Mouse (Mus musculus) megakaryocyte progenitor cell, adult 5-6 weeks (primary cell): ENCODE measurements around the gene Mfsd13b. TPM values are rescaled to one million over a fixed set of nuclear protein-coding genes. Genes with fewer than 3 reads are reported as not detected.

Source experiments
- ATAC-seq: replicated peaks from 2 replicates; pipeline ENCODE4 v1.8.0; 2016; ENCODE audit warnings: mild to moderate bottlenecking, moderate TSS enrichment, inconsistent platforms; ENCODE audit not compliant: poor library complexity
- total RNA-seq, 2 experiments: library from RNA; stranded (forward) in 1 of 2; stranded (reverse) in 1 of 2; fragments of 157-497, 149-512 nt in 1 of 2; fragments of 200-1000 nt in 1 of 2; gene quantifications; 2 replicates each; pipeline versions ENCODE4 v1.2.3 to v1.2.4; 2015 to 2017

Gene Mfsd13b
- total RNA-seq, 2 experiments from 2014 or later = not detected

DNA sequence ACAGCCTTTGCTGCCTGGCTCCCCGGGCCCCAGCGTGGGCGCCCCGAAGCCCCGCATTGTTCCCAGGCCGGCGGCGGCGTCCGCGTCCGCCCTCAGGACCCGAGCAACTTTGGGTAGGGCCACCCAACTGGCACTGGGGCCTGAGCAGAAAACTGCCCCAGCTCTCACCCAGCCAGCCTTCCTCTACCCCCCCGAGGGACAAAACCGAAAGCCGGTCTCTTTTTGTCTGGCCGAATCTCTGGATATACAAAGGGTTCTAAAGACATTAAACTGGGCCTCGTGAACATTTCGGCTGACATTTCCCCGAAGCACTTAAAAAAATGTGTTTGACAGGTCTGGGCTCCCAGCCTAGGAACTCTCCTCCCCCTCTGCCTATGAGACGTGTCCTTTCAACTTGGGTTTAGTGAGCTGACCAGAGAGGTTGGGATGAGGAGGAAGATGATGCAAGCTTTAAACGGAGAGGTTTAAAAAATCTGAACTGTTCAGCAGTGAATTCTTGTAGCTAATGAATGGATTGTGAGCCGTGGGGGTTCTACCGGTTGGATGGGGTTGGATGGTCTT is 52.9 kb downstream of the Mfsd13b start:
- peak; percentile 28 for ATAC-seq

DNA sequence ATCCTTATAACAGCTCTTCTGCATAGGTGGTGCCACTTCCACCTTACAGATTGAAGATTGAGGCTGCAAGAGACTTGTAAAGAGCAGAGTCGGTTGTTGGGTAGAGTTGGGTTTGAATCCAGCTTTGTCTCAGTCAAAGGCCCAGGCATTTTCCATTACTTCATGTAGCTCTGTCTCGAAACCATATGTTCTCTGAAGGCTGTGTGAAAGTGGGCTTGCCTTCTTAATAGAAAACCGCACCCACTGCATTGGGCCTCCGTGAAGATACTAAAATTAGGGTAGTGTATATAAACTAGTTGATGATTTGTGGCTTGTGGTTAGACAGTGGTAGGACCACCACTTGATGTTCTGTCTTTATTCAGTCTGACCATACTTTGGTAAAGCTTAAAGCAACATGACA is 58.3 kb downstream of the Mfsd13b start:
- ATAC-seq = no peak

DNA sequence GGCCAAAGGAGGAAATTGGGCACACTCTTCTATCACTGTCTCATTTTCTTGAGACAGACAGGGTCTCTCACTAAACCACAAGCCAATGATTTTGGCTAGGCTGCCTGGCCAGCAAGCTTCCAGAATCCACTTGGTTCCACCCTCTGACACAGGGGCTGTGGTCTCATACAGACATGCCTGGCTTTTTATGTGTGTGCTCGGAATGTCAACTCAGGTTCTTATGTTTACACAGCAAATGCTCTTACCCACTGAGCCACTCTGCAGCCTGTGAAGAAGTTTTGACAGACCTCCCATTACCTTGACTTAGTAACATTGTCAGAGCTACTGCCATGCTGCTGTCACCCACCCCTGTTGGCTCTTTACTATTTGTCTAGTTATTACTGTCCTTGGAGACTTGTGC is 59.7 kb downstream of the Mfsd13b start:
- no peak for ATAC-seq

DNA sequence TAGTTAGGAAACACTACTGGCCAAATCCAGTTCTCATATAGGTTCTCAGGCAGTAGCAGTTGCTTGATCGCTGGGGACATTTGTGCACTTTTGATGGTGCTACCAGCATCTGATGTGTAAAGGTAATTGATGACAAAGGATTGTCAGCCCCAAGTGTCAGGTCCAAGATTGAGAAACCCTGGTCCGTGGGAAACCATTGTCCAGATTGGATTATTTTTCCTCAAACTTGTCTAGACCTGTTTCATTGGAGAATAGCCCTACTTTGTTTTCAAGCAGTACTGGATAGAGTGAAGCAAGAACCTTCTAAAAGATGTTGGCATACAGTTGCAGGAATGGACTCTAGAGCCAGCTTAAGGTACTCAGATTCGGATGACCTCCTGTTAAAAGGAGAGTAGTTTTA is 60.7 kb downstream of the Mfsd13b start:
- ATAC-seq = no peak

DNA sequence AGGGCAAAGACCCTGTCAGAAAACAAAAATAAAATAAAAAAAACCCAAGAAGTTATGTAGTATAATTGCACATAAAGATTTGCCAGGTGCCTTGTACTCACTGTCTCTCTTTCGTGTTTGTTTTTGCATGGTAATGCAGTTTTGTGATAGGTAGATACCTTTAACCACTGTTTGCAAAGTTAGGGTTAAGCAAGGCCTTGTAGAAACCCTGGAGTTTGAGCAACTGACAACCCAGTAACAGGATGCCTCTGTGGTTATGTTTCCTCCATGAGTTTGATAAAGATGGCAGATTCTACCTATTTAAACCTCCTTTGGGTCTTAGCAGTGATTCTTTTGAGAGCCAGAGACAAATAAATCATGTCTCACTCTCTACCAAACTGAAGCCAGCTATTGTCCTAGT is 61.2 kb downstream of the Mfsd13b start:
- peak; percentile 47 for ATAC-seq

DNA sequence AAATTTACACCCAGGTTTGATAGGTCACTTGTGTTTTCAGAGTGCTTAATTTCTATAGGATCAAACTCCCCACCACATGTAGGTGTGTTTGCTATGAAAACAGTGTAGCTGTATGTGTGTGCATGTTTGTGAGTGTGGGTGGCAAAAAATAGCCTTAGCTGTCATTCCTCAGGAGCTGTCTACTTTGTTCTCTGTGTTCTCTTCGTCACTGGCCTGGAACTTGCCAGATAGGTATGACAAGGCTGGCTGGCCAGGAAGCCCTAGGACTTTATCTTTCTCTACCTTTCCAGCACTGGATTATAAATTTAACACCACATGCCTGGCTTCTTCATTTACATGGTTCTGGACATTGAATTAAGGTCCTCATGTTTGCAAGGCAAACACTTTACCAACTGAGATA is 61.9 kb downstream of the Mfsd13b start:
- no peak for ATAC-seq

DNA sequence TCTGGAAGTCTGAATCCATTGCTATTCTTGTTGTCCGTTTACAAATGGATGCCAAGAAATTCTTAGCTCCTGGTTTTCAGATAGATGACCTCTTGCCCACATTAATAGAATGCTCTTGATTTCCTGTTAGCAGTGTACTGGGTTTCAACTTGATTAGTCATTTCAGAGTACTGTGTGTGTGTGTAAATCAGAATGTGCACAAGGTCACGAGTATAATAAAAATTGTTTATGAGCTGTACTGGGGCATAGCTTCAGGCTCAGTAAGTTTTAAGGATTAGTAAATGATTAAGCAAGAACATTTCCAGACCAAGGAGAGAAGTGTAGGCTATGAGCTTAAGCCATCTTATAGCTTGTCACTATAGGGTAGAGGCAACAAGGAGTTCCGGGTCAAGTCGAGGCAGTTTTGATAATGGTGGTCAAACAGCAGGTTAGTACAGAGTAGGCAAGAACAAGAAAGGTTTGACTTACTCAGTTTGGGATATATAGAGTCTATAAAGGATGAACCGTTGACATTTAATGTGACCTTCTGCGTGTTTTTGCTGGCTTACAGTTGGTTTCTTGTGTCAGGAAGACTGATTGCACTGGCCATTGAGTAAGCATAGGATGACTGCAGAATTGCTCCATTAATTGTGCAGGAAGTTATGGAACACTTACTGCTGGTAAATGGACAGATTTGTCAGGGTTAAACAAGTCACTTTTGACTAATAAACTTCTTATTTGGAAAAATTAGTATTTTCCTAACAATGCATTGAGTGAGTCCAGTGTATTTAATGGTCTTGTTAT is 63.6 kb downstream of the Mfsd13b start:
- peak; percentile 33; the same call in 1 of the 2 replicates for ATAC-seq

DNA sequence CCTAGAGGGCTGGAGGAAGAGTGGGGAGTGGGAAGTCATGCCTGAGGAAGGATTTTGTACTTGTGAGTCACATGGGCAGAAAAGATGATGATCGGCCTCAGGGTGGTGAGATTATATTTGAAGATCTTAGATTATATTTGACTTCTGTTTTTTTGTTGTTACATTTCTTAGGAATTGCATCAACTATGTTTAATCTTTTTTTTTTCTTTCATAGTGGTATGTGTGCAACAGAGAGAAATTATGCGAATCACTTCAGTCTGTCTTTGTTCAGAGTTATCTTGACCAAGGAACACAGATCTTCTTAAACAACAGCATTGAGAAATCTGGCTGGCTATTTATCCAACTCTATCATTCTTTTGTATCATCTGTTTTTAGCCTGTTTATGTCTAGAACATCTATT is 65.3 kb downstream of the Mfsd13b start:
- ATAC-seq = no peak

DNA sequence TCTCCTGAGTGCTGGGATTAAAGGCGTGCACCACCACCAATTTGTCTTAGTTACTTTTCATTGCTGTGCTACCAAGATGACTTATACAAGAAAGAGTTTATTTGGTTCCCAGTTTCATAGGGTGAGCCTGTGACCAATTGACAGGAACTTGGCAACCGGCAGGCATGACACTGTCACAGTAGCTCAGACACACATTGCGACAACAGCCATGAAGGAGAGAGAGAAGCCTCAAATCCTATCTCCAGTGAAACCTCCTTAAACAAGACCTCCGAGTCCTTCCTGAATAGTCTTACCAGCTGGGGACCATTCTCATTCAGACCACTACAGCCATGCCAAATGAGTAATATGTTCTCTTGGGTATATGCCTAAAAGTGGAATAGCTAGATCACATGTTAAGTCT is 70.8 kb downstream of the Mfsd13b start:
- no peak for ATAC-seq

DNA sequence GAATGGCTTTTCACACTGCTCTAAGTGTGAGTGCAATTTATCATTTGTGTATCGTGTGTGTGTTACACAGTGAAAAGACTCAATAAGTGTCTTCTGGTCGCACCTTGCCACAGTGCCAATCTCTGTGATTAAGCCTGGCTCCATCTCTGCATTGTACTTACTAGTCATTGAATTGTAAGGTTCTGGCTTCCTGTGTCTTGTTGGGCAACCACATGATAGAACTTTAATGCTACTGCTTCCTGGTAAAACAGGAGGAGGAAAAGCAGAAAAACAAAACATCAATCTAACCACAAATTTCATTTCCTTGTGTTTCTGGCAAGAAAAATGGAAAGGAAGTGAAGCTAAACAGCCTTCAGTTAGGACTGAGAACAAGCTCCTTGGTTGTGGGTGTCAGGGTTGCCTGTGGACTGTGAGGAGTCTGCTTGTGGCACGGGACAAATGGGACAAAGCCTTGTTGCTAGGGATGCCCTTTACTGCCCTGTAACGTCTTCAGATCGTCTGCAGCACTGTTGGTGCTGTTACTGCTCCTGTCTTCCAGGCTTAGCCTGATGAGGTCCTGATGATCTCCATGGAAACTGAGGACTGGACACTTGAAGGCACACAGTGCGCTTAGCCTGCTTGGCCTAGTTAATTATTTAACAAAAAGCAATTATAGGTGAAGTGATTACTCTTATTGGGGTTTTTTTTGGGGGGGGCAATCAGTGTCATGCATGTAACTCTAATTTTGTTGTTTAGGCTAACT is 77.3 kb downstream of the Mfsd13b start:
- ATAC-seq = peak; percentile 44

DNA sequence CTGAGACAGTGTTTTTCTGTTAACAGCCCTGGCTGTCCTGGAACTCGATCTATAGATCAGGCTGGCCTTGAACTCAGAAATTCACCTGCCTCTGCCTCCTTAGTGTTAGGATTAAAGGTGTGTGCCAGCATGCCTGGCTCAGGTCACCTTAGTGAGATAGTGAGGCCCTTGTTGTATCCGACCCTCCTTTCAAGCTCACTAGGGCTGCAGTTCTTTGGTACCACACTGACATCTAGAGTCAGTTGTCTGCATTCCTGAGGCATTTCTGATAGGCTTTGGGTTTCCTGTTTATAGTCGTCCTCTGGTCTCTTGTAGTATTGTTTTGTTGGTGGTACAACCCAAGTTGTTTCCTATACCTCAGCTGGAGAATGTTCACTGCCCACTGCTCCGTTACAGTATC is 82.0 kb downstream of the Mfsd13b start:
- ATAC-seq = peak; percentile 62

Other genes with a start within 250 kb of the Mfsd13b start
- 0.10 TPM in 1 of 2 replicates, not detected in the other for gene Vwa3a, start 243.2 kb upstream of the Mfsd13b start, total RNA-seq (2015)
- gene Vwa3a, start 243.2 kb upstream of the Mfsd13b start, total RNA-seq (2017) = not detected in 2 replicates
- gene Gm5737, start 170.1 kb upstream of the Mfsd13b start, total RNA-seq (2015) = not detected in 2 replicates
- not detected in 2 replicates for gene Gm5737, start 170.1 kb upstream of the Mfsd13b start, total RNA-seq (2017)
- gene Eef2k, start 139.7 kb upstream of the Mfsd13b start, total RNA-seq (2015) = 32.5 and 34.4 TPM in 2 replicates
- gene Eef2k, start 139.7 kb upstream of the Mfsd13b start, total RNA-seq (2017) = 80.5 and 85.0 TPM in 2 replicates
- gene Polr3e, start 64.8 kb upstream of the Mfsd13b start, total RNA-seq (2015) = 14.0 and 15.1 TPM in 2 replicates
- gene Polr3e, start 64.8 kb upstream of the Mfsd13b start, total RNA-seq (2017) = 32.6 and 33.0 TPM in 2 replicates
- gene Cdr2, start 197 bp upstream of the Mfsd13b start, total RNA-seq (2015) = 2.9 and 4.3 TPM in 2 replicates
- 4.7 and 7.1 TPM in 2 replicates for gene Cdr2, start 197 bp upstream of the Mfsd13b start, total RNA-seq (2017)
- 96.6 and 111 TPM in 2 replicates for gene Mettl9, start 51.9 kb downstream of the Mfsd13b start, total RNA-seq (2015)
- gene Mettl9, start 51.9 kb downstream of the Mfsd13b start, total RNA-seq (2017) = 86.0 and 86.6 TPM in 2 replicates
- 415 and 476 TPM in 2 replicates for gene Igsf6, start 92.1 kb downstream of the Mfsd13b start, total RNA-seq (2015)
- gene Igsf6, start 92.1 kb downstream of the Mfsd13b start, total RNA-seq (2017) = 342 and 360 TPM in 2 replicates
- 0.05 and 0.07 TPM in 2 replicates for gene Otoa, start 99.1 kb downstream of the Mfsd13b start, total RNA-seq (2015)
- gene Otoa, start 99.1 kb downstream of the Mfsd13b start, total RNA-seq (2017) = 0.12 and 0.20 TPM in 2 replicates